Mouse (Mus musculus): ENCODE measurements around the gene Ndufs2.

Gene Ndufs2

GRCm38 (mm10) chr1:171231844-171232243, 19.3 kb downstream of the Ndufs2 start:
- no peak for DNase-seq (ENCODE audit: low spot score in 2 of 2)

- no peak for DNase-seq (ENCODE audit: low spot score in 2 of 2)
Measured at GRCm38 (mm10) chr1:171230215-171230614, 21.0 kb downstream of the Ndufs2 start.

- no peak for DNase-seq (ENCODE audit: low spot score in 2 of 2)
Measured at GRCm38 (mm10) chr1:171229750-171230149, 21.4 kb downstream of the Ndufs2 start.

GRCm38 (mm10) chr1:171227879-171228278, 23.3 kb downstream of the Ndufs2 start:
- DNase-seq (ENCODE audit: low spot score in 2 of 2): no peak

GRCm38 (mm10) chr1:171226780-171227179, 24.4 kb downstream of the Ndufs2 start:
- DNase-seq (ENCODE audit: low spot score in 2 of 2): no peak

GRCm38 (mm10) chr1:171224857-171225256, 26.3 kb downstream of the Ndufs2 start, which contains the start of gene Apoa2:
TSS of gene Apoa2 (plus strand) at chr1:171225054.
- DNase-seq (ENCODE audit: low spot score in 2 of 2): no peak

- no peak for DNase-seq (ENCODE audit: low spot score in 2 of 2)
Measured at GRCm38 (mm10) chr1:171223796-171224195, 27.4 kb downstream of the Ndufs2 start.

- no peak for DNase-seq (ENCODE audit: low spot score in 2 of 2)
Measured at GRCm38 (mm10) chr1:171223168-171223567, 28.0 kb downstream of the Ndufs2 start.

GRCm38 (mm10) chr1:171222238-171223155, 28.7 kb downstream of the Ndufs2 start, which contains the start of gene Tomm40l:
TSS of gene Tomm40l (minus strand) at chr1:171222514.
- peak; percentile 69 to 78 for DNase-seq (ENCODE audit: low spot score in 2 of 2)

- DNase-seq (ENCODE audit: low spot score in 2 of 2): no peak
Measured at GRCm38 (mm10) chr1:171221281-171222193, 29.7 kb downstream of the Ndufs2 start.

- peak; percentile 54 to 79 for DNase-seq (ENCODE audit: low spot score in 2 of 2)
Measured at GRCm38 (mm10) chr1:171220871-171221270, 30.3 kb downstream of the Ndufs2 start.

- no peak for DNase-seq (ENCODE audit: low spot score in 2 of 2)
Measured at GRCm38 (mm10) chr1:171216241-171216955, 34.8 kb downstream of the Ndufs2 start.

GRCm38 (mm10) chr1:171213801-171214496, 37.2 kb downstream of the Ndufs2 start, which contains the start of gene Nr1i3:
TSS of gene Nr1i3 (plus strand) at chr1:171213970.
- DNase-seq (ENCODE audit: low spot score in 2 of 2): no peak

GRCm38 (mm10) chr1:171212854-171213253, 38.3 kb downstream of the Ndufs2 start:
- DNase-seq (ENCODE audit: low spot score in 2 of 2): no peak

GRCm38 (mm10) chr1:171209409-171209808, 41.8 kb downstream of the Ndufs2 start:
- DNase-seq (ENCODE audit: low spot score in 2 of 2): no peak

GRCm38 (mm10) chr1:171205704-171206493, 45.3 kb downstream of the Ndufs2 start:
- DNase-seq (ENCODE audit: low spot score in 2 of 2): no peak

- DNase-seq (ENCODE audit: low spot score in 2 of 2): no peak
Measured at GRCm38 (mm10) chr1:171204249-171204644, 46.9 kb downstream of the Ndufs2 start.

GRCm38 (mm10) chr1:171203471-171204248, 47.5 kb downstream of the Ndufs2 start:
- no peak for DNase-seq (ENCODE audit: low spot score in 2 of 2)

- no peak for DNase-seq (ENCODE audit: low spot score in 2 of 2)
Measured at GRCm38 (mm10) chr1:171200769-171201168, 50.4 kb downstream of the Ndufs2 start.

All from spleen, postnatal 14 days (tissue).